Mouse (Mus musculus): ENCODE measurements around the gene Slc1a3.
A peak's percentile ranks its signal among the peaks of the same experiment; 100 is the strongest.

Slc1a3 gene

DNA sequence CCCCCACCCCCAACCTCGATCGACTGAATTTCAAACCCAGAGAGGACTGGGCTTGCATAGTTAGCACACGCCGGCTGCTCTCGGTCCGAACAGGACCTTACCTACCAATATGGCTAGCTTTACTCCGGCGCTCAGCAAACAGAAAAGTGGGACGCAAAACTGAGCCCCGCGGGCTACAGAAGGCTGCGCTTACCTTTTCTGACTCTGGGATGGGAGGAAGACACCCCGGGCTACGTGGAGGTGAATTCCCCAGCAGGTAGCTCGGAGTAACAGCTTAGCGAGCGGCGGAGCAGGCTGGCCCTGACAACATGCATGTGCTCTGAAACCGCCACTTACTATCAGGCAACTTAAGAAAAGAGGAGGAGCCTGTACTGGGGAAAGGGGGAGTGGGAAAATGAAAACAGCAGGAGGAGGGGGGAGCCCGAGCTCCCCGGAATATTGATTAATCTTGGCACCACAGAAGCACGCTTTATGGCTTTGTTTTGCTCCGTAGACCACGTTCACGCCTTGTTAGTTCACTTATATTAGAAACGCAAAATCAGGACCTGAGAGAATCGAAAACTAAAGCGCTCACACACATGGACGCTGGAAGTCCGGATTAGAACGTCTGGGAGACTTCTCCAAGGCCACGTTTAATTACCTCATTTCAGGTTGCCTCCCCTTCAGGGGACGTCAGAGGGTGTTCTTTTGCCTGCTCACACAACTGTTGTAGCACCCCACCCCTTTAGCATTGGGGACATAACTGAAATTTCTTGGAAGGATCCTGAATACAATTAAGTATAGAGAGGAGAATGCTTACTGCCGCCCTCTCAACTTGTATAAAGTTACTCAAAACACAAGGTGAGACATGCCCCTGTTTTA is at the start of gene Slc1a3:
TSS of gene Slc1a3 (minus strand) at position 619 of the 861 bp plus-strand sequence.
- DNase-seq, result peak; percentile 46

DNA sequence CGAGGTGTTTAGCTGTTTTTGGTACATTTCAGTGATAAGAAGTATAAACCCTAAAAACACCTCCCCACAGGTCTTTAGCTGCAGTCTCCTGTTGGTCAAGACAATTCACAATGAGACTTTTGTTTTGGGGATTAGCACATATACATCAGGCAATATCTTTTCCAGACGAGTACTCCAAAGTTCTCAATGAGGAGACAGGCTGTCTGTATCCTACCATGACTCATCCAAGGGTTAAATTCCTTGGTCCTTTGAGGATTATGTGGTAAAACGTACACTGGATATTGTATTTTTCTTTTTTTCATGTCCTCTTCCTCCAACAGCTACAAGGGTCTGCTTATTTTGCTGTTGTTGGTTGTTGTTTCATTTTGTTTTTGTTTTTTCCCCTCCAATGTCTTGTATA is 48.5 kb upstream of the Slc1a3 start:
- no peak for DNase-seq

DNA sequence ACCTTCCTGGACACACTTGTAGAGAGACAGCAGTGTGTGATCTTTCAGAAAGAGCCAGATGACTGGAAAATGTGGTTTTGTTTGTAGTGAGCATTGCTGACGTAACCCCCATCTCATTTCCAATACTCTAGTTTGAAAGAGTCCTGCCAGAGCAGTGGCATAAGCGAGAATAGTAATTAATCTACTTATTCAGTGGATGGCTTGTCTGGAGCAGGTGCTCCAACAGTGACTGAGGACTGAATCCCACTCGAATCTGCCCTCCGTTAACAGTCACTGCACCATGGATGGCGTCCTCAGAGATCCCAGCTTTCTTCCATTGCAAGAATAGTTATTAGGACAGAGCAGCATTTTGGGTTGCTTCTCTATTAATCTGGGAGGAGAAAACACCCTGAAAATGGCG is 45.9 kb upstream of the Slc1a3 start:
- DNase-seq, result no peak

DNA sequence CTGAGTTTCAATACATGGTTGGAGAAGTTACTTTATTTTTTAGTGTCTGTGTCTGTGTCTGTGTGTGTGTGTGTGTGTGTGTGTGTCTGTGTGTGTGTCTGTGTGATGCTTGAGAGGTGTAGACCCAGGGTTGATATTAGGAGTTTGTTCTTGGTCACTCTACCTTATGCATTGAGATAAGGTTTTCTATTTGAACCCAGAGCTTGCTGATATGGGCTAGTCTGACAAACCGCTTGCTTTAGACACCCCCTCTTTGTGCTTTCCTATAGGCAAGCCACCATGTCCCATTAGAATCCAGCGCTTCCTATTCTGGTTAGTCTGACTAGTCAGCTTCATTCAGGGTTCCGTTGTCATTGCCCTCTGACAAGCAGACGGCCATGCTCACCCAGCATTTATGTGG is 39.2 kb upstream of the Slc1a3 start:
- DNase-seq, result no peak

DNA sequence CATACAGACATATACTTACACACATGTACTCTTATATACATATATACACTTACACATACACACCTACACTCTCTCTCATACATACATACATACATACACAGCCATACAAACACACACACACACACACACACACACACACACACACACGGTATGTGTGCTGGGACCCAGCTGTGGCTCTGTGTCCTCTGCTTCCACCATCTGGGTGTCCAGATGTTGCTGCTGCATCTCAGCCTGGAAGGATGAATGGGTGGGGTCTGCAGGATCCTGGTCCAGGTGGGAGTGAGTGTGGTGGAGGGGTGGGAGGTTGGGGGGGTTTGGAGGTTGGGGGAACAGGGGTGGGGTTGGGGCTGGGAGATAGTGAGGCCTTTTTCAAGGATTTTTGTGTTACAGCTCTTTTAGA is 38.2 kb upstream of the Slc1a3 start:
- DNase-seq, result no peak

DNA sequence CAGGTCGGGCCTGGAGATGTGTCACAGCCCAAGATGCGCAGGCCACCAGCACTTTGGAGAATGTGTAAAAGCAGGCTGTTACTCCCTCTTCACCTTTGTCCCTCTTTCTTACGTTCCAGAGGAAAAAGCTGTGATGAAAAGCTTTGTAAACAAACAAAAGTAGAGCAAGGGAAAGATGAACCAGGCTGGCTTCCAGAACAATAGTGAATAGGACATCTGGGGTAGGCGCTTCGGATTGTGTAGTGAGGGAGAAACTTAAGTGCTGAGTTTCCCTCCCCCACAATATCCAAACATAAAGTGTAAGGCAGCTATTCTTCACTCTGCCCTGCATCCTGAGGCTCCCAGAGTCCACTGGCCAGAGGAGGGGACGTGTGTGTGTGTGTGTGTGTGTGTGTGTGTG is 31.0 kb upstream of the Slc1a3 start:
- DNase-seq, result no peak

DNA sequence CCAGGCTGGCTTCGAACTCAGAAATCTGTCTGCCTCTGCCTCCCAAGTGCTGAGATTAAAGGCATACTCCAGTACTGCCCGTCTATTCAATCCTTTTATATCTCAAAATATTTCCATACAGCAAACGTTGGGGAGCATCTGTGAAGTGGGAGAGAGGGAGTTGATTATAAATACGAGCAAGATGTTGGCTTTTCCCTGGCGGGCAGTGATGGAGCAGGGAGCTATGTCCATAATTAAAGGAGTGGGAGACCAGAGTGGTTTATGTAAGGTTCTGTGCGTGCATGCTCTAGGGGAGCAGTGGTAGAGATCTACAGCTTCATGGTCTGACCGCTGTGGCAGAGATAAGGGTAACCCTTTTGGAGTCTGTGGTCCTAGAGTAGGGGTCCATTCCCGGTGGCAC is 30.2 kb upstream of the Slc1a3 start:
- no peak for DNase-seq

DNA sequence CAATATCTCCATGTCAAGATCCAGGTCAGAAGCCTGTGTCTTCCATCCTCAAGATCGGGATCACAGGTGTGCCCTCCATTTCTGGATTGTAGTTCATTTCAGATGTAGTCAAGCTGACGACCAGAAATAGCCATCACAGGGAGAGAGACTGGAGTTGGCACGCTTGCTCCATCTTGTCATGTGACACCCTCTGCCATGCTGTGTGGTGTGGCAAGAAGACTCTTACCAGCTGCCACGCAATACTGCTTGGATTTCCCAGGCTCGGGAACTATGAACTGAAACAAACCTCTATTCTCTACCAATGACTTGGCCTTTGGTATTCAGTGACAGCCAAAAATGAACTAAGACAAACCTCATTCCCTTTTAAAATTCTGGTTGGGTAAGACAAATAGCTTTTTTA is 27.6 kb upstream of the Slc1a3 start:
- peak; percentile 55 for DNase-seq

DNA sequence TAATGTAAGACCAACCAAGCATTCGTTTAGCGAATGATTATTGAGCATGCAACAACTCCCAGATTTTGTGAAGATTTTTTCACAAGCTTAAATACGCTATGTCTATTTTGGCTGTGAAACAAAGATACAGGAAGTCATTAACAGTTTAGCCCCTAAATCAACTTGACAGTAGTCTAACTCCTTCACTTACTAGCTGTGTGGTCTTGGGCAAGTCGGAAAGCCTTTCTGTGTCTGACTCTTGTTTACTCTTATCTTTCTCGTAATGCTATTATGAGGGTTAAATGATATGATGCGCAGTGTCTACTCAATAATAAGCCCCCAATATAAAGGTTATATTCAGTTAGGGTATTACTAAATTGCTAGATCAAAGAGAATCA is 23.8 kb upstream of the Slc1a3 start:
- no peak for DNase-seq

DNA sequence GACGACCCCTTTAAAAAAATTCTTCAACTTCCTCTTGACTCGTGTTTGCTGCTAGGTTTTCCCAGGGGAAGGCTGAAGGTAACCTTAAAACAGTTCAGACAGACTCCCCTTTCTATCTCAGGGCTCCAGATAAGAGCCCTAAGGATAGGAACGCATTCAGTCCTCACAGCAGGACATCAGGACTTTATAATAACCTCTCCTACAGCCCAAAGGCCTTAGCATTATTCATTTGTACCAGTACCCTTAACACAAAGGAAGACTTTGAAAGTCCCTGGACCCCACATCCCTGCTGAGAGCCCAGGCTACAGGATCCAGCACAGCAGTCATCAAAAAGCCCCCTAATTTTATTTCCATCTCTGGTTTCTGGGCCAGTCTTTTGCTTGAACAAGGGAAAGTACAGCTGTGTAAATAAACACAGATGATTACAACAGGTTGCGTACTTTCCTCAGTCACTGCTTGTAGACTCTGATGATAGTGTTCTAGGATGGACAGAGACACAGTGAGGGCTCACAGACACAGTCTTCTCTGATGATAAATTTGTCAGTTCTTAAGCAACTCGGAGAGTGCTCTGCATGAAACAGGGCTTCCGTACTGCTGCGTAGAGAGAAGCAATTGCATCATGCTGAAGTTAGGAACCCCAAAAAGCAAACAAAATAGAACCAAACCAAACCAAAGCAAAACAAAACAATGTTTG is 23.3 kb upstream of the Slc1a3 start:
- DNase-seq, result no peak

DNA sequence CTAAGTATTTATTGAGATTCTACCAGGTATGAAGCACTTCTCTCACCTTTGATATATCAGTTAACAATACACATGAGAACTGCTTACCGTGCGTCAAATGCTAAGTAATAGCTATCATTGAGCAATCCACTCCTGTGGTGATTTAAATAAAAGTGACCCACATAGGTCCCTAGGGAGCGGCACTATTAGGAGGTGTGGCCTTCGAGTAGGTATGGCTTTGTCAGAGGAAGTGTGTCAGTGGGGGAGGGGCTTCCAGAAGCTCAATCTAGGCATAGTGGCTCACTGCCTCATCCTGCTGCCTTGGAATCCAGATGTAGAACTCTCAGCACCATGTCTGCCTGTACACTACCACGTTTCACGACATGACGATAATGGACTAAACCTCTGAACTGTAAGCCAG is 18.3 kb upstream of the Slc1a3 start:
- no peak for DNase-seq

DNA sequence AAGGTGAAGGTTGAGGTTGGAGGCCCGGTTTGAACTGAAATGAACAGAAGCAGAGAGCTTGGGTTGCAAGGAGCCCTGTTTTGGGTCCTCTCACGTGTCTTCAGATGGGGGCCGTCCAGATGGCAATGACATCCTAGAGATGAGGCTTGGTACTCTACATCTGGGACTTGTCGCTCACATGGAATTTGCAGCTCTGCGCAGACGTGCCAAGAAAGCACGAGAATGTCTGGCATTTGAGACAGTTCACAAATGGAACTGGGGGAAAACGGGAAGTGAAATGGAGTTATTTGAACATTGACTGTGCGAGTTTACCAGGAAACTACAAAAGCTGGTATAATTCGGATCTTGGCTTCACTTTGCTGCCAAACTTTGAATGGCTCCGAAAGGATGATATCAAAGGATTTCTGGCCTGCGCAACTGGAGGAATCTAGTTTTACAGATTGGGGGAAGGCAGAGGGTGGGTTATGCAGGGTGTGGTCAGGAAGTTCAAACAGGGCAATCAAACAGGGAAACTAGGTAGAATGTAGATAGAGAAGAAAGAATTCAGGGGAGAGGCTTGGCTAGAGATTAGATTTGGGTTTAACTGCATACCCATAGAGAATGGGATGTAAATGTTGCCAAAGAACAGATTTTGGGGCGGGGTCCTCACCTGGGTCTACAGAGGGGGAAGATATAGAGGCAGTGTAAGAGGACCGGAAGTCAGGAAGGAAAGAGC is 12.0 kb upstream of the Slc1a3 start:
- no peak for DNase-seq

DNA sequence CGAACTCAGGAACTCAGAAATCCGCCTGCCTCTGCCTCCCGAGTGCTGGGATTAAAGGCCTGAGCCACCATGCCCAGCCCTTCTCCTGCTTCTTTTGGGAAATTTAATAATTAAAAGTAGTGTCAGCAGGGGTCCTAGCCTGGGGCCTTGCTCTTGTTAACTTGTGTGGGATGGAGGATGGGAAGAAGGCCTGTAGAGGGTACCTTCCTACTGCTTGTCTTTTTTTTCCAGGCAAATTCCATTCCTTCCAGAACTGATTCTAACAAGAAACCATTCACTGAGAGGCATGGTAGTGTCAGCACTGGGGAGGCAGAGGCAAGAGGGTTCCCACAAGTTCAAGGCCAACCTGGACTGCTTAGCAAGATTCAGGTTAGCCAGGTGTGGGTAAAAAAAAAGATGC is 11.2 kb upstream of the Slc1a3 start:
- DNase-seq, result no peak

DNA sequence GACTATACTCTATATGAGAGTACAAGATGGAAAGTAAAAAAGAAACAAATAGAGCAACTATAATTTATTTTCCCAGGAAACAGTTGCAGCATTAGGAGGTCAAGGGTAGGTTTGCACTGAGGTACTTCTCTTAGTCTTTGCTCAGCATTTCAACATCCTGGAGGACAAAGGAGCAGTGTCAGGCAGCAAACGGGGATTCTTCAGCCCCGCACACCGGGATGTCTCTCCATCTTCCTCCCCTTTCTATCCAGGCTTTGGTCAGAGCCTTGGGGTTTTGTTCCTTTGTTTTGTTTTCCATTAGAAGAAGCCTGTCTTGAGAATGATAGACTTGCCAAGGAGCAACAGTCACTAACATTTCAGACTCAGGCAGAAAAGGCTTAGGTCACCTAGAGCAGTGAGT is 10.4 kb upstream of the Slc1a3 start:
- DNase-seq, result no peak

DNA sequence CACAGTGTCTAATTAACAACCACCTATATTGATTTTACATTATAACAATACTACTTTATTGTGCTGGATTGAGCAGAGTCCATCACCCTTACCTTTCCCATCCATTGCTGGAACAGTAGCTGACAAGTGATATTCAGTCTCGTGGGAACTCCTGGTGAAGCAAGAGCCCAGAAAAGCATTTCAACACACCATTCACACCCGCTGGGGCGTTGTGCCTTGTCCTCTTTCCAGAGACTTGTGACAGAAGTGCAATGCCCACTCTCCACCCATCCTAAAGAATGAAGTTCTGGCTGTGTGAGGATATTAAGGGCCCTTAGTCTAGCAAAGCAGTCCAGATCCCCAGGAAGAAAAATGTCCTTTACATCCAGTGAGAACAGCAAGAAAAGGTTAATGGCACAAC is 7.9 kb upstream of the Slc1a3 start:
- DNase-seq, result no peak

DNA sequence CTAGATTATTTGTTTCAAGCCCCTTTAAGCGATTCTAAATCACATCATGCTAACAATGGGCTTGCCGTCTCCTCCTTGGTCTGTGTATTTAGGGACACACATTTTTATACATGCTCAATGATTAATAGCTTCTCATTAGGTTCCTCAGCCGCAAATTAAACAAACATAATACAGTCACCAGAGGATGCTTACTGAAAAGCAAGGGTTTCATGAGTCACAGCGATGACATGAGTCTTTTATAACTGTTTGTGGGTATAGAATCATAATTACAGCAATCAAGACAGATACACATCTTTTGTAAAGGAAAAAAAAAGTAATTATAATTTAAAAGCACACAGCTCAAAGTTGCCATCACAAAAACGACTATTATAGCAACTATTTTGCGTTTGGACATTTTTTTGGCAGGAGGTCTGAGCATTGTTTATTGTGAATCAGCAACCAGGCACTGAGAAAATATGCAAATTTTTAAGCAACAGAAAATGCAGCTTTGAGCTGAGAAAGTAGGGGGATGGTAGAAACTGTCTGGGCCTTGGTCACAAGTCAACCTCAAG is 6.5 kb upstream of the Slc1a3 start:
- DNase-seq, result no peak

DNA sequence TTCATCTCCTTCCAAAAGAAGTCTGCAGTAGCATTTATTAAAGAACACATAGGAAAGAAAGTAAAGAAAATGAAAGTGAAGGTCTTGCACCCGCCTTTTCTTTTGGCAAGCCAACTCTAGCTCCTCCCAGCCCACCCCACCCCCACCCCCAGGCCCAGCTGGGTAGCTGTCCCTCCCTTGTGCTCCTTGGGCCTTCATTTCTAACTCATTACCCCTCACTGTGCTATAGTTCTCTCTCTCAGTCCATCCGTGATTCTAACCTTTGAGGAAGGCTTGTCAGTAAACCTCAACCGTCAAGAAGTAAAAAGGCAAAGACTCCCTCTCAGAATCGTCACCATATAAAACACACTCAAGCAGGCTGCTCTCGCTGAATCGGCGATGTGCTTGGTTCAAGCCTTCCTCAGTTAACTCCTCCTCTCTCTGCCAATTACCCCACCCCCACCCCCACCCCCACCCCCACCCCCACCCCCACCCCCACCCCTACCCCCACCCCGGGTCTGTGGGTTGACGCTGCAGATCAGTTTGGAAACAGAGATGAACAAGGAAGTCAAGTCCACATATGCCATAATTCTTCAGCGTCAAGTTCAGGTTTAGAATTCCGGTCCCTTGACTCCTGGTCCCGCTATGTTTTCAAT is 5.9 kb upstream of the Slc1a3 start:
- DNase-seq, result no peak

DNA sequence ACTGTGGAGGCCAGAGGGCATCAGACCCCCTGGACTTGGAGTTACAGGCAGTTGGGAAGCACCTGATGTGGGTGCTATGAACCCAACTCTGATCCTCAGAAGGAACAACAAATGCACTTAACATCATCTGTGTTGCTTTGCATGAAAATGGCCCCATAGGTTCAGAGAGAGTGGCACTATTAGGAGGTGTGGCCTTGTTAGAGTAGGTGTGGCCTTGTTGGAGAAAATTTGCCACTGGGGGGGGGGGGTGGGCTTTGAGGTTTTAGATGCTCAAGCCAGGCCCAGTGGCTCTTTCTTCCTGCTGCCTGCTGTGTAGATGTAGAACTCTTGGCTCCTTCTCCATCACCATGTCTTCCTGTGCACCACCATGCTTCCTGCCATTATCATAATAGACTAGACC is 5.1 kb upstream of the Slc1a3 start:
- DNase-seq, result no peak

DNA sequence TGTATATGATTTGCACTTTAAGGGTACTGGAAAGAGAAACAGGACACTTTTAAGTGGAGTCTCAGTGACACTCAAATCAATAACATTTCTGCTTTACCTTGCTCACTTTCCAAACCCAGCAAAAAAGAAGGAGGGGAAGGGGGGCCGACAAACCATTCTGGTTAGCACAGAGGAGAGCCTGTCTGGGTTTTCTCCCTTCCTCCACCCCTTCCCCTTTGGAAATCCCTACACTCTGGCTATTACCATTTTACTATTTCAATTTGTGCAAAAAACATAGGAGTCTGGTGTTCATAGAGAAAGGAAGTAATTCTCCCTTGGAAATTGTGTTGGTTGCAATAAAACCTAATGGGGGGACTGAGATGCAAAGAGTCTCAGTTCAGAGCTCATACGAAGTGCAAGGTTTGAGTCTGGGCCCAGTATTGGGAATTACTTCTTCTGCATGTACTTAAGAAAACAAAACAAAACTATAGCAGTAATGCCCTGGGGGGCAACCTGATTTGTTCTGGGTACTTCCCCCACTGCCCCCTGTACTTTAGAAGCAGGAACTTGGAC is 1.9 kb upstream of the Slc1a3 start:
- no peak for DNase-seq

DNA sequence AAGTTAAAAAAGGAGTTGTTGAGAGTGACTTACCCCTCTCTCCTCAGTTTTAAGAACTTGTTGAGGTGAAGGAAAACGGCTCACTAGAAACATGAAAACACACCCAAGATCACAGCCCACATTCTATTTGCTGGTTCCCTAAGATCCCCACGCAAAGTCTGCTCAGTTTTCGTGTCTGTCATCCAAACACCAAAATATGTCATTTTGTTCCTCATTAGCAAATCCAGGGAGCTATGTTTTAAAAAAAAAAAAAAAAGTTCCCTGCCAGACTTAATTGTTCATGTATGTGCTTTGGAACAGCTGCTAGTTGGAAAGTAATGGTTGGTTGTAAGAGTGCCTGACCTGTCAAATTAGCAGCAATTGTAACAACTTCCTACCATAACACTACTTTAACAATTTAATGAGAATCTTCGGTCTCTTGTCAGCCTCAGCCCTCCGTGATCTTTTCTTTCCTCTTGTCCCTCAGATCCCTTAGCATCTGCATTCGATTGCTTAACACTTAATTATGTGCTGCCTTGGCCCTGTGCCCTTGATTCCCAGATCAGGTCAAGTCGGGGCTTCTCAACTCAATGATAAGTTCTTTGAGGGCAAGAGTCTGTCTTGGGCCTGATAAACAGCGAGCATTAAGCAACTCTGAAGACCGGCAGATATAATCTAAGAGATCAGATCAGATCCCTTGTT is 1.2 kb upstream of the Slc1a3 start:
- no peak for DNase-seq

DNA sequence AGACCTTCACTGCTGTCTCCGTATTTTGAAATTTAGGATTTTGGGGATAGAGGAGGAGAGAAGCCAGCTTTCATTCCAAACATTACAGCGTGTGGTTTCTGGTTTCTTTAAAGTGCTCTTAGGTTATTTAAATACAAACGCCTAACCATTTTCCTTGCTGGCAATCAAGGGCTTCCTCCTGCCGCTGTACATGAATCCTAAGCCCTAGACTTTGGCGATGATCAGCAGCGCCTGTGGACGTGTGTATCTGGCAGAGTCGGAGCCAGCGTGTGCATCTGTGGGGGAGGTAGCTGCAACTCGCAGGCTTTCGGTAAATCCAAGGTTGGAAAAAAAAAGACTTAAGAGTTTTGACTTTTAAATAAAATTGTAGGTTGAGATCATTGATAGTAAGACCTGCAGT is 986 bp downstream of the Slc1a3 start:
- DNase-seq, result peak; percentile 38

DNA sequence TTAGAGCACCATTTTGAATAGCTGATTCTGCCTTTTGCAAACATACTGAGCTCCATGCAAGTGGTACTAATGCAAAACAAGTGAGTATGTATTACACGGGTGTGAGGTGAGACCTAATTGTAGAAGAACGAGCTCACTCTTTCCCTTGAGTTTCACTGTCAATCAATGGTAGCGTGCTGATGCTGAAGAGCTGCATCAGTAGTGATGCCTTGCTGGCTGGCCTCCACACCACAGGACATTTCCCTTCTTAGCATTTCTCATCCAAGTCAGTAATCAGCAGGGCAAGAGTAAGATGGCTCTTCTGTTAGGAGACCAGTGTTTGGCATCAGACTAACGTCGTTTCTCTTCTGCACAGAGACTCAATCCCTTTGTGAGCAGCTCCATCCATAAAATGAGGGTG is 4.0 kb downstream of the Slc1a3 start:
- DNase-seq, result no peak

All from cerebellum, adult 9-11 months (tissue).